Mouse (Mus musculus): ENCODE results near the gene Cog3. TPM values are rescaled to one million over a fixed set of nuclear protein-coding genes. Genes with fewer than 3 reads are reported as not detected.
A peak's percentile ranks its signal among the peaks of the same experiment; 100 is the strongest.

Cog3 gene
- total RNA-seq, 2 experiments from 2014 or later, result 22.9 to 24.8 TPM

DNA sequence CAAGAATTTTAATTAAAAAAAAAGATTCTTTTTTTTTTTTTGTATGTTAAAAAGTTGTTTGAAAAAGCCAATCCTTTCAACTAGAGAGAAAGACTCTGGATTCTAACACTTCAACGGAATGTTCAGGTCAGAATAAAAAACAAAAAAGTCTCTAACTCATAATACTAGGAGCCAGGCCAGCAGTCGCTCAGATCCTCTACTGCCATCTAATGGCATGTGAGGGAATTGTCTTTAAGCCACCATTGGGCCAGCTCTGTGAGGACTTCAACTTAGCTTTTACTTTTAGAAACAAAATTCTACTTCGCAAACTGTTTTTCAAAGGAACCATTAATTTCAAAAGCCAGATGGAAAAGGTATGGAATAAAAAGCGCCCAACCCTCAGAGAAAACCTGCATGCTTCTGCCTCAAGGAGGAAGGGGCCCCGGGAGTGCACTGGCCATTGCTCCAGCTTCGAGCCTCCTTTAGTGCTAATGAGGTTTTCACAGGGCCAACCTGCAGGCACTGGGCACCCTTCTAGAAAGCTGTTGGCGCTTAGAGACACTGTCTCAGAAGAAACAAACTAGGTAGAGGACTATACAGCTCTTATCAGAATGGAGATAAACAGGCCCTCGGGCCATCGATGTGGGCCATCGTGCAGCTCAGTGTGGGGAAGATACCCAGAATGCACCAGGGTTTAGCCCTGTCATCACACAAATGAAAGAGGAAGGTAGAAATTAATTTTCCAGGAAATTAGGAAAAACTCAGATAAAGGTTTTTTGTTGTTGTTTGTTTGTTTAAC is 6.9 kb upstream of the Cog3 start:
- DNase-seq (ENCODE audit: low spot score in 2 of 2), result peak in 1 of 2 experiments; percentile 52

GRCm38 (mm10) chr14:75758401-75758800 is 4.1 kb upstream of the Cog3 start:
- no peak for DNase-seq (ENCODE audit: low spot score in 2 of 2)

GRCm38 (mm10) chr14:75757821-75758220 is 3.5 kb upstream of the Cog3 start:
- DNase-seq (ENCODE audit: low spot score in 2 of 2), result no peak

GRCm38 (mm10) chr14:75756971-75757370 is 2.7 kb upstream of the Cog3 start:
- no peak for DNase-seq (ENCODE audit: low spot score in 2 of 2)

DNA sequence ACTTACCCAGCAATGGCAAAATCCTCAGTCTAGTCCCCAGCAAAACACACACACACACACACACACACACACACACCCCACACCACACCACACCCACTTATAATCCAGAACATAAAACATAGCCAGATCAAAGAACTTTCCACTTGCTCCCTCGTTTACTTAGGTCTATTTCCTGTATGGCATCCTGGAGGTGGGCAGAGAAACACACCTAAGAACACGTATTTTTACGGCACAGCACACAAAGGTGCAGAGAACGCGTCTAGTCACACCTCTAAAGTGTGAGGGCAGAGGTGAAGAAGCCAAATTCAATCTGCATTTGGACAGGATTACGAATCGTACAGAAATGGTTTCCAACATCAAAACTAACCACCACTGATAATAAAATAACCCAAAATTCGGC is 1.1 kb downstream of the Cog3 start:
- DNase-seq (ENCODE audit: low spot score in 2 of 2), result no peak

- DNase-seq (ENCODE audit: low spot score in 2 of 2), result no peak
Observed at GRCm38 (mm10) chr14:75751040-75751439, 3.3 kb downstream of the Cog3 start.

DNA sequence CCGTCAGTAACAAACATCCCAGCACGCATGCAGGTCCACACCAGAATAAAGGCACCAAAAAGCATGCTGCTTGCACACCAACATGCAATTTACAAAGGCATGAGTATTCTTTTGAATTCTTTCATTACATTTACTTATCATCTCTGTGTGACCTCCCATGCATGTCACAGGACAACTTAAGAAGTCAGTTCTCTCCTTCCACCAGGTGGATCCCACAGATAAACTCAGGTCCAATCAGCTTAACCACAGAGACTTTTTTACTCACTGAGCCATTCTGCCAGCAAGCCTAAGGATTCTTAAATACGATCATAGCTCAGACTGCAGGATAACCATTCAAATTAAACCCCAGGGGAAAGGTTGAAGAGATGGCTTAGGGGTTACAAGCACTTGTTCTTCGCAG is 5.2 kb downstream of the Cog3 start:
- no peak for DNase-seq (ENCODE audit: low spot score in 2 of 2)

DNA sequence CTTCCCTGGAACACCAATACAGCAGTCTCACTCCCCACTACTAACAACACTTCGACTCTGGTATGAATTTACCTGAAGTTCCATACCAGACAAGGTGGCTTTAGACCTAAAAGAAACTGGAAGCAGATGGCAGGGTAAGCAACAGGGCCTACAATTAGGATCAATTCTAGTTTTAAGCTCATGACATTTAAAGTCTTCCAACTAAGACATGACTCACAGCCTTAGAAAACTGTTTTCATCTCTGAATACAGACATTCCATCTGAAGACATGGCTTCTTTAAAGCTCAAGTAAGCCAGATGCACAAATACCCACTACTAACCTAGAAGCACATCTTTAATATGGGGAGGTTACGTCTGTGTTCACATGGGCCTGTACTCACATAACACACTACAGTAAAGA is 6.4 kb downstream of the Cog3 start:
- no peak for DNase-seq (ENCODE audit: low spot score in 2 of 2)

DNA sequence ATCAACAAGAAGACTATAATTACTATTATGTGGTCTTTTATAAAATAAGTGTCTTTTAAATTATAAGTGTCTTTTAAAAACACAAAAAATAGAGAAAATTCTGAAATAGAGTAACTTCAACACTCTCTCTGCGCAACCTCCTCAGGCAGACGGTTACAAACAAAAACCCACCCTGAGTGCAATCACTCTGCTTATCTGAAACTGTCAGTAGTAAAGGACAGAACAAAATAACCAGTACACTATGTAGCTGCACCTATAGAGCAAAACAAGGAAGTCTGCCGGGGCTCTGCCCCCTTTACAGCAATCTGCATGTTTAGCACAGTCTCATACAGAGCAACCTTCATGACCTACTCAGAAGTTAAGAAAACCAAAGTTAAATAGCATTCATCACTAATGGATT is 12.4 kb downstream of the Cog3 start:
- DNase-seq (ENCODE audit: low spot score in 2 of 2), result no peak

GRCm38 (mm10) chr14:75735597-75735996 is 18.7 kb downstream of the Cog3 start:
- no peak for DNase-seq (ENCODE audit: low spot score in 2 of 2)

DNA sequence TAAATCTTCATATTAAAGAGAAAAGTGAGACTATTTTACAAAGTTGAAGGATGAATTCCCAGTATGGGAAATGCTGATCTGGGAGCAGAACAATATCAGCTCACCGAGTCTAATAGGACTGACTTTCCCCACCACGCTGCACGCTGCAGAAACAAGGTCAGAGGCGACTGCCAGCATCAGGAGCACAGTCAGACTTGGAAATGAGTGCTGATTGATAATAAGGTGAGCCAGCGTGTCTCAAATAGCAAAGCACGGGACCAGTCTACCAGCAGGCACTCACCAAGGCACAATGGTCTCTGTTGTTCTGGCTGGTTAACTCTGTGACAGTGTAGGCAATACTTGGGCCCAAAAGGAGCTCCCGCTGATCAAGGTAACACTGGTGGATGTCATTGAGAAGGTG is 21.7 kb downstream of the Cog3 start:
- DNase-seq (ENCODE audit: low spot score in 2 of 2), result no peak

GRCm38 (mm10) chr14:75731361-75731760 is 23.0 kb downstream of the Cog3 start:
- DNase-seq (ENCODE audit: low spot score in 2 of 2), result no peak

GRCm38 (mm10) chr14:75728111-75728510 is 26.2 kb downstream of the Cog3 start:
- no peak for DNase-seq (ENCODE audit: low spot score in 2 of 2)

- no peak for DNase-seq (ENCODE audit: low spot score in 2 of 2)
Observed at GRCm38 (mm10) chr14:75727046-75727445, 27.3 kb downstream of the Cog3 start.

DNA sequence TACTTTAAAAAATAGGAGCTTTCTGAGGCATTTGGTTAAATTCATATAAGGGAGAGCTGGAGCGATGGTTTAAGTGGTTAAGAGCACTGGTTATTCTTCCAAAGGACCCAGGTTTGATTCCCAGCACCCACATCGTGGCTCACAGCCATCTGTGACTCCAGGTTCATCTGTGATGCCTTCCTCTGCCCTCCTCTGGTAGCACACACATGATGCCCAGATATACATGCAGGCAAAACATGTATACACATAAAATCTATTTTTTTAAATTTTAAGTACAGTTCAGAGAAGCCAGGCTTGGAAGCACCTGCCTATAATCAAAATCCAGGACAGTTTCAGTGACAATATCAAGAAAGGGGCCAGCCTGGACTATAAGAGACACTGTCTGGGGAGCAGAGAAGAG is 31.5 kb downstream of the Cog3 start:
- DNase-seq (ENCODE audit: low spot score in 2 of 2), result no peak

DNA sequence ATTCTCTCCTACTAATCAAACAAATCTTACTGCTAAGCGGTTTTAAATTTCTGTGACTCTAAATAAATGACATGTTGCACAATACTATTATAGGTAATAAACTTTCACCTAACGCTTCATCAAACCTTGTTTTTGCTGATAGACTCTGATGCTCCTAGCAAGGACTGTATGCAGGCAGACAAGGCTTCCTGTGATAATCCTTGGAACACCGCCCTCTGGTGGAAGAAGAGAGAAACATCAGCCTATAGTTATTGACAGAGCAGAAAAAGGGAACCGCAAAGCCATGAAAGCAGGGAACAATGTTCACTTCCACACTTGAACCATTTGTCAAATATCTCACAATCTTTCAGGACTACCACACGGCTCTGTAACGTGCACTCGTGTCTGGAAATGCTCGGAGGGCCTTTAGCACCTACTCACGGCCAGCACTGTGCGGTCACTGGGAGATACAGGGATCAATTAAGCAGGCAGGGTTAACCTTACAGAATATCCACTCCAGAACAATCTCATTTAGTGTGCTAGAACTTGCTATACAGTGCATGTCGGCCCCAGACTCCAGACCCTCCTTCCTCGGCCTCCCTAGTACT is 32.2 kb downstream of the Cog3 start:
- DNase-seq (ENCODE audit: low spot score in 2 of 2), result peak; percentile 28 to 82

GRCm38 (mm10) chr14:75720121-75720520 is 34.2 kb downstream of the Cog3 start:
- DNase-seq (ENCODE audit: low spot score in 2 of 2), result no peak

DNA sequence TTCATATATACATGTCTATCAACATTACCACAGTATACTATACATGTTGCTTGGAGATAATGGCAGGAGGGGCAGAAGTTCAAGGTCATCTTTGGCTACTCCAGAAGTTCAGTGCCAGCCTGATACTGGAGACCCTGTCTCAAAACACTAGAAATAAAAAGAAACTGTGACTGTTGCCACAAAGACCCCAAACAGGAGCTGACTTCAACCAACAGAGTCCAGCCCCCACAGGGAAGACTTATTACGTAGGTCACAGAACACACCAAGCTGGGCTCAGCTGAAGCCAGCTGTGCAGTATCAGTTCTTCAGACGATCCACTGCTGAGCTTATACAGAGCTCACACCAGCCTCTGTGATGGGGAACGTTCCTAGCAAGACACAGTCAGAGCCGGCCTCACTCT is 37.9 kb downstream of the Cog3 start:
- no peak for DNase-seq (ENCODE audit: low spot score in 2 of 2)

DNA sequence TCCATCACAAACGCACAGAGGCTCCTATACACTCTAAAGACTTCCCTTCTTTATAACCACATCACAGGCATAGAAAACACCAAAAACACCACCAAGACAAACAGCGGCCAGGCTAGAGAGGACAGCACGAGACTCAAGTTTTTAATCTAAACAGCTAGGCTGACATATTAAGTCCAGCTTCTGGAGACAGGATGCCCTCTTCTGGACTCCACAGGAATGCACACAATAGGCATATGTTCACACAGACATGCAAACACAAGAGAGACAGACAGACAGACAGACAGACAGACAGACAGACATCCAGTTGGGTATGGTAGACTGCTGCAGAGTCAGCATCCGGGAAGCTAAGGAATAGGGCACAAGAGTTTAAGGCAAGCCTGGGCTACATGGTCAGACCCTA is 40.7 kb downstream of the Cog3 start:
- DNase-seq (ENCODE audit: low spot score in 2 of 2), result peak in 1 of 2 experiments; percentile 12

GRCm38 (mm10) chr14:75712687-75713086 is 41.6 kb downstream of the Cog3 start:
- DNase-seq (ENCODE audit: low spot score in 2 of 2), result no peak

- no peak for DNase-seq (ENCODE audit: low spot score in 2 of 2)
Observed at GRCm38 (mm10) chr14:75711731-75712130, 42.6 kb downstream of the Cog3 start.

DNA sequence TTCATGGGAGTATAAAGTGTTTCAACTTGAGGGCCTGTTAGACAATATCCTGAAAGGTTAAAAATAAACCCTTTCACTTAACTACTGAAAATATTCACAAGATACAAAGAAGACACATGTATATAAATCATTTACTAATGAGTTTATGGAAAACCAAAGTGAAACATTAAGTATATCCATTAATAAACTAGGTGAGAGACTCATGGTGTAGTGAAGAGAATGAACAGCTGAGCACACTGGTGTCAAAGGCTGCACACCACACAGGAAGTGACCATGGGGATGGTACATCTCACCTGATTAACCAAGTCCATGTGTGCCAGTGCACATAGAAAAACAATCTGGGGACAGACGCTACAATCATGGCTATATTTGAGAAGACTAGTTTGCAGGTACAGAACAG is 45.3 kb downstream of the Cog3 start:
- no peak for DNase-seq (ENCODE audit: low spot score in 2 of 2)

DNA sequence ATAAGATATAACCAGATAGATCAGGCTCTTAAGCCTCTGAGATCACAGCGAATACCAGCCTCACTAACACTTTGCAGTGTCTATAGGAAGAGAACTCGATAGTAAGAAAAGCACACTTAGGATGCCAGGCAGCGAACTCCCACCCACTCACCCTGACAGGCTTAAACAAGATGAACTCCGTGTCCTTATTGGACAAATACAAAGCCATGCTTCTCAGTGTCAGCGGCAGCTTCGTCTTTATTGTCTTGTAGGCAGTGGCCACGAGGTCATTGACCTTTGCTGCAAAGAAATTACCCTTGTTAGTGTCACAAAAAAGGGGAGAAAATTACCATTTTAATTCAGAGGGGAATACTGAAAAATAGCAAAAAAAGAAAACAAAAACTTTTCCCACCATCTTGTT is 46.5 kb downstream of the Cog3 start:
- DNase-seq (ENCODE audit: low spot score in 2 of 2), result no peak

Data from layer of hippocampus, postnatal 14 days (tissue).